Mouse (Mus musculus): ENCODE results near the gene Hmg20a.

GRCm38 (mm10) chr9:56415393-56415792 lies 3.0 kb upstream of the Hmg20a start:
- TF ChIP-seq CTCF (IDR thresholded peaks at IDR 0.05; ENCODE audit: control insufficient read depth, insufficient read depth, insufficient replicate concordance, low read depth, low read length) (no peak), POLR2A (IDR thresholded peaks at IDR 0.05; ENCODE audit: control insufficient read depth, low read depth, low read length) (no peak)

Data from testis, adult 2 months (tissue).